Mouse (Mus musculus) ES-E14 (cell line): ENCODE results near the gene Tenm2.

Experiments
- CHD2 ChIP-seq: IDR thresholded peaks from 2 replicates; pipeline ENCODE4 v1.6.1; 2014; ENCODE audit warnings: mild to moderate bottlenecking, low read depth, low read length, inconsistent platforms
- HCFC1 ChIP-seq: IDR thresholded peaks from 2 replicates; pipeline ENCODE4 v1.6.1; 2012; ENCODE audit warnings: low read length, inconsistent platforms, borderline replicate concordance; ENCODE audit not compliant: insufficient read depth
- ZNF384 ChIP-seq: IDR thresholded peaks from 2 replicates; pipeline ENCODE4 v1.6.1; 2012; ENCODE audit warnings: low read depth, low read length, inconsistent platforms

GRCm38 (mm10) chr11:36204381-36204780 is 1031.4 kb downstream of the Tenm2 start:
- TF ChIP-seq CHD2 (no peak), HCFC1 (no peak), ZNF384 (no peak)
